Mouse (Mus musculus): ENCODE measurements around the gene Nek3. TPM values are rescaled to one million over a fixed set of nuclear protein-coding genes. Genes with fewer than 3 reads are reported as not detected.

Gene Nek3
- 0.05 and 0.11 TPM in 2 replicates for polyA plus RNA-seq (2012)

DNA sequence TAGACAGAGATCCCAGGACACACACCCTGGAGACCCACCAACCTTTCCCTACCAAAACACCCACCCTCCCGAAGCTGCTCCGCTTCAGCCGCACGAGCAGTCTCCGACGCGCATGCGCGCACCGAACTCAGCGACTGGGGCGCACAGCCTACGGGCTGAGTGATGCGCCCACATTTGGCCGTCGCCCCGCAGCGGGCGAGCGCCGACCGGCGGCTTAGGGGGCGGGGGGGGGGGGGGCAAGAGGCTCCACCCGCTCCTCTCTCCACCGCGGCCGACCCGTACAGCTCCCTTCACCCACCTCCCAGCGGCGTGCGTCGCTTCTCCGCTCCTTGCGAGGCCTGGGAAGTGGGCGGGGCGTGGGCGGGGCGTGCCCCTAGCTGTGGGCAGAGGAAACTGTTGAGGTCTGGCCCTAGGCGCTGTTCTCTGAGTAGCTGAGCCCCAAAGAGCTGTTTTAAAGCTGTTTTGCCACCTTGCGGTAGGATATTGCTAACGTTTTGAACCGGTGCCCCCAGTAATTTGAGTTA is at the start of gene Nek3:
Gene Nek3 (minus strand): TSS at position 356 of the 524 bp plus-strand sequence.
- Histone ChIP-seq H3K4me1 (ENCODE audit: control insufficient read depth) (peaks cover 17% of the 10 kb centered on the region), H3K27me3 (ENCODE audit: control insufficient read depth) (no peaks in the 10 kb centered on the region; the same call in 1 of the 2 replicates), H3K36me3 (ENCODE audit: control insufficient read depth) (peaks cover 43% of the 10 kb centered on the region), H3K4me3 (replicated peaks) (peak within 1 kb of the TSS; percentile 69), H3K9me3 (ENCODE audit: control insufficient read depth, low read length) (no peaks in the 10 kb centered on the region)
- no peak for TF ChIP-seq TAL1 (IDR thresholded peaks at IDR 0.05; ENCODE audit: low read length)
- no peak for TF ChIP-seq GATA1 (IDR thresholded peaks at IDR 0.05; ENCODE audit: low read length)

DNA sequence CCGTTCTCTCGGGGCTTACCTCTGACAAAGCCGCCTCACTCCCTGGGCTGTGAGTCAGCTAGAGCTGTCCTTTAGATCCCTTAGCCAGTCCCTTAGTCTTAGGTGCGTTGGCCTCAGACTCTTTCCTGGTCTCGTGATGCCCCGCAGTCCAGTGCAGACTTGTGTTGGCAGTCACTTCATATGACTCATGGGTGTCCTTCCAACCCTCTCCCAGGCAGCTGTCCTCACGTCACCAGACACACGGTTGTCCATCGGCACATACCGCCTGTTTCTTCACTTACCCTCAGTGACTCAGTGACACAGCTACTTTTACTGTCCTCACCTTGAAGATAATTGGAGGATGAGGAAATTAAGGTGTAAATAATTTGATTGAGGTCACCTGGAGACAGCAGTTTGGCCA is 48.6 kb upstream of the Nek3 start:
- peaks cover 27% of the 10 kb centered on the region for H3K36me3 ChIP-seq (ENCODE audit: control insufficient read depth)
- H3K4me3 ChIP-seq (replicated peaks): no peak overlapping the region
- H3K4me1 ChIP-seq (ENCODE audit: control insufficient read depth): no peaks in the 10 kb centered on the region
- no peak for TF ChIP-seq TAL1 (IDR thresholded peaks at IDR 0.05; ENCODE audit: low read length)
- TF ChIP-seq GATA1 (IDR thresholded peaks at IDR 0.05; ENCODE audit: low read length): no peak
- no peaks in the 10 kb centered on the region for H3K9me3 ChIP-seq (ENCODE audit: control insufficient read depth, low read length)
- H3K27me3 ChIP-seq (ENCODE audit: control insufficient read depth): no peaks in the 10 kb centered on the region

DNA sequence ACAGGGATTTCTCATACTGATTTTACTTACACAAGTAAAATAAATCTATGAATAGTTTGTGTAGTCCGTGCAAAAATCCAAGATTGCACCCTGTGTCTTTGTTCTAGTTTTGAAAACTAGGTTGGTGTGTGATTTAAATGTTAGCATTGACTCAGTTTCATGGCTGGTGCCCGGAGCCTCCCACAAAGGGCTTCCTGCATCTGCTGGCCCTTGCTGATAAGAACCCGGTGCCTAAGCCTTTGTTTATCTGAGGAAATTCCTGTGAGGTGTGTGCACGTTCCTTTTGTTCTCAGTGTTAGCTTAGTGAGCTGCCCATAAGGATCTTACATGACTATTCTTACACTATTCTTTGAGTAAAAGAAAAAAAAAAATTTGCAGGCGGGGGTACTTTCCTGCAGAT is 42.8 kb upstream of the Nek3 start:
- TF ChIP-seq GATA1 (IDR thresholded peaks at IDR 0.05; ENCODE audit: low read length) (no peak), TAL1 (IDR thresholded peaks at IDR 0.05; ENCODE audit: low read length) (no peak)
- no peaks in the 10 kb centered on the region for H3K9me3 ChIP-seq (ENCODE audit: control insufficient read depth, low read length)
- H3K27me3 ChIP-seq (ENCODE audit: control insufficient read depth): no peaks in the 10 kb centered on the region
- peaks cover 19% of the 10 kb centered on the region for H3K36me3 ChIP-seq (ENCODE audit: control insufficient read depth)
- H3K4me3 ChIP-seq (replicated peaks): no peak overlapping the region
- peaks cover 11% of the 10 kb centered on the region for H3K4me1 ChIP-seq (ENCODE audit: control insufficient read depth)

DNA sequence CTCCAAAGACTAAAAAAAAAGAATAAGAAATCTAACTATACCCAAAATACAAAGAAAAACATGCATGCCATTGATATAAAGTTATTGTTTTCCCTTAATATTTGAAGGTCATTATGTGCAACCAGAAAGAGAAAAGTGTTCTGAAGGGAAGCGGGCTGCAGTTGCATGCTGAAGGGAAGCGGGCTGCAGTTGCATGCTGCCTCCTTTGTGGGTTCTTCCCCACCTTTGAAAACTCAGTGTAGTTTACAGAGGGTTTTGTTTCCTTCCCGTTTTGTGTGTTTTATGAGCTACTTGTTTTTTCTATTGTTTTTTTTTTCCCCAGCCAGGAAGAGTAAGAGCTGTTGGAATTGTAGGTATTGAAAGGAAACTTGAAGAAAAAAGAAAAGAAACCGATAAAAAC is 41.3 kb upstream of the Nek3 start:
- no peaks in the 10 kb centered on the region for H3K27me3 ChIP-seq (ENCODE audit: control insufficient read depth)
- TF ChIP-seq GATA1 (IDR thresholded peaks at IDR 0.05; ENCODE audit: low read length): no peak
- no peak for TF ChIP-seq TAL1 (IDR thresholded peaks at IDR 0.05; ENCODE audit: low read length)
- H3K4me3 ChIP-seq (replicated peaks): no peak overlapping the region
- peaks cover 11% of the 10 kb centered on the region for H3K4me1 ChIP-seq (ENCODE audit: control insufficient read depth)
- H3K36me3 ChIP-seq (ENCODE audit: control insufficient read depth): peaks cover 15% of the 10 kb centered on the region
- H3K9me3 ChIP-seq (ENCODE audit: control insufficient read depth, low read length): no peaks in the 10 kb centered on the region

DNA sequence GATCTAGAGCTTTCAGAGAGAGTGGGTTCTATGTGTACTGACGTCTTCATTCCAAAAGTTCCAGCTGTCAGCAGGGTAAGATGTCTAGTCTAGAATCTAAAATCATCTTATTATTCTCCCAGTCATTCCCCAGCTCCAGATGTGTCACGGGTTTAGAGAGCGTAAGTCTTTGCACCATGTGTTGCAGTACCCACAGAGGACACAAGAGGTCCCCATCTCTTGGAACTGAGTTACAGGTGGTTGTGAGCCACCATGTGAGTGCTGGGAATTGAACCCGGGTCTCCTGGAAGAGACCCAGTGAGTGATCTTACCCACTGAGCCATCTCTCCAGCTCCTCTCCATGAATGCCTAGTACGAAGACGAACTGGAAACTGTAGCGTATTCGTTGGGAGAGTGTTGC is 33.2 kb upstream of the Nek3 start:
- TF ChIP-seq TAL1 (IDR thresholded peaks at IDR 0.05; ENCODE audit: low read length) (no peak), GATA1 (IDR thresholded peaks at IDR 0.05; ENCODE audit: low read length) (no peak)
- Histone ChIP-seq H3K27me3 (ENCODE audit: control insufficient read depth) (no peaks in the 10 kb centered on the region), H3K4me3 (replicated peaks) (no peak overlapping the region), H3K9me3 (ENCODE audit: control insufficient read depth, low read length) (0 out of 2 replicates have a peak, but pooled peaks cover 2% of the 10 kb centered on the region), H3K4me1 (ENCODE audit: control insufficient read depth) (peaks cover 2% of the 10 kb centered on the region; the same call in 1 of the 2 replicates), H3K36me3 (ENCODE audit: control insufficient read depth) (peaks cover 19% of the 10 kb centered on the region)

DNA sequence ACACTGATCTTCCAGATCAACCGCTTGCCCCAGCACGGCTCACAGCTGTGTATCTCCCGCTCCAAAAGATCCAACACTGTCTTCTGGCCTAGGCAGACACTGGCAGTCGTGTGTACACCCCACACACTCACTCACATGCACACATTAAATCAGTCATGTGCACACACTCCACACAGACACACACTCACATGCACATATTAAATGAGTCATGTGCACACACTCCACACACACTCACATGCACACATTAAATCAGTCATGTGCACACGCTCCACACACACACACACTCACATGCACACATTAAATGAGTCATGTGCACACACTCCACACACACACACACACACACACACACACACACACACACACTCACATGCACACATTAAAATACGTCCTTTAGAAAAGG is 31.7 kb upstream of the Nek3 start:
- Histone ChIP-seq H3K36me3 (ENCODE audit: control insufficient read depth) (peaks cover 19% of the 10 kb centered on the region), H3K4me3 (replicated peaks) (no peak overlapping the region), H3K27me3 (ENCODE audit: control insufficient read depth) (no peaks in the 10 kb centered on the region), H3K4me1 (ENCODE audit: control insufficient read depth) (peaks cover 13% of the 10 kb centered on the region), H3K9me3 (ENCODE audit: control insufficient read depth, low read length) (0 out of 2 replicates have a peak, but pooled peaks cover 2% of the 10 kb centered on the region)
- TF ChIP-seq TAL1 (IDR thresholded peaks at IDR 0.05; ENCODE audit: low read length): no peak
- no peak for TF ChIP-seq GATA1 (IDR thresholded peaks at IDR 0.05; ENCODE audit: low read length)

DNA sequence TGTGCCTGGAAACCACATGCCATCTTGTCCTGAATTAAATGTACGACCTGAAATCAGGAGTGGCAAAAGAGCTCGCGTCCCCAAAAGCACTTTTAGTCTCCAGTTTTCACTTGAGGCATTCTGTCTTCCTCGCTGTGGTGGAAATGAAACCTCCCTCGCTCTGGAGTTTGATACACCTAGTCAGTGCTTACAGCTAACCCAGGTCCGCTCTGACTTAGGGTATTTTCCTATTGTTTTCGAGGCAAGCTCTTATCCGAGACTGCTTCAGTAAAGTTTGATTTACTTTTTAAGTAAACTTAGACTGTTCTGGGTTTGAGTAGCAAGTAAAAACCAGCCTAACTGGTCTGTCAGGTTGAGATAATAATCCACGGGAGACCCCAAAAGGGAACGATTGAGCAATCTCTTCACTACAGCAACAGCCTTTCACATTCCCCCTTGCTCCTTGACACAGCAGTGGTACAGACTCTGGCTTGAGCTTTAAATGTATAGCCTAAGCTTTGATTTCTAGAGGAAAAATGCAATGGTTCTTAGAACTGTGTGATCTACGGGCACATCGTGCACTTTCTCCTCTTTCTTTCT is 27.3 kb upstream of the Nek3 start:
- H3K4me1 ChIP-seq (ENCODE audit: control insufficient read depth): peaks cover 18% of the 10 kb centered on the region
- H3K9me3 ChIP-seq (ENCODE audit: control insufficient read depth, low read length): no peaks in the 10 kb centered on the region
- peaks cover 8% of the 10 kb centered on the region for H3K27me3 ChIP-seq (ENCODE audit: control insufficient read depth)
- H3K4me3 ChIP-seq (replicated peaks): peak overlapping the region; percentile 84
- TF ChIP-seq TAL1 (IDR thresholded peaks at IDR 0.05; ENCODE audit: low read length) (no peak), GATA1 (IDR thresholded peaks at IDR 0.05; ENCODE audit: low read length) (no peak)
- peaks cover 3% of the 10 kb centered on the region for H3K36me3 ChIP-seq (ENCODE audit: control insufficient read depth)

DNA sequence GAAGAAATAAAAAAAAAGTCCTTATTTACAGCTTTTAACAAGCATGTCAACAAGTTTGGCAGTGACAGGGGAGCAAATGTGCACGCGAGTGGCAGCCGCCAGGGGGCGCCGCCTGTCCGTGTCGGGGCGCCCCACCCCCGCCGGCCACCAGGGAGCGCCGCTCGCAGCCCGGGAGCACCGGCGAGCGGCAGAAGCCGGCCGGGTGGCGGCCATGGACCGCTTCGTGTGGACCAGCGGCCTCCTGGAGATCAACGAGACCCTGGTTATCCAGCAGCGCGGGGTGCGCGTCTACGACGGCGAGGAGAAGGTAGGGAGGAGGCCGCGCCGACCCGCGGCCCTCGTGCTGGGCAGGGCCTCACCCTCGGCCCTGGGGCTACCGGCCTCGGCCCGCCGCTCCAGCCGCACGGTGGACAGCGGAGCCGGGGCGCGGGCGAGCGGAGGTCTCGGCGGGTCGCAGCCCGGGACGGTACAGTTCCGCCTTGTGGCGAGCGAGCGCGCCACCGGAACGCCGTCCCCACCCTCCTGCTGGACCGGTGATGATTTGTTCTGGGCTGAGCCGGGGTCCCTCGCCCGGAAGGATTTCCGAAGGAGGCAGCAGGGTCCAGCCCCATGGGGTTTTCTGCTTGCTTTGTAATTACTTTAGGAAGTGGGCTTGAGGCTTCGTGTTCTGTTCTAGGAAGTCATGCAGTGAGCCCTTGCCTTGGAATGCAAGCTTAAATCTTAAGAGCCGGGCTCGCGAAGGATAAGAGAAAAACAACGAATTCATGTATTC is 26.6 kb upstream of the Nek3 start, which contains the start of gene Vps36:
Gene Vps36 (plus strand): TSS at position 150 of the 772 bp plus-strand sequence.
- H3K4me1 ChIP-seq (ENCODE audit: control insufficient read depth): peaks cover 18% of the 10 kb centered on the region

More for the DNA sequence above, 26.6 kb upstream of the Nek3 start, which contains the start of gene Vps36:
- Histone ChIP-seq H3K36me3 (ENCODE audit: control insufficient read depth) (peaks cover 2% of the 10 kb centered on the region), H3K4me3 (replicated peaks) (peak within 1 kb of the TSS; percentile 84), H3K9me3 (ENCODE audit: control insufficient read depth, low read length) (no peaks in the 10 kb centered on the region), H3K27me3 (ENCODE audit: control insufficient read depth) (peaks cover 15% of the 10 kb centered on the region)
- no peak for TF ChIP-seq GATA1 (IDR thresholded peaks at IDR 0.05; ENCODE audit: low read length)
- no peak for TF ChIP-seq TAL1 (IDR thresholded peaks at IDR 0.05; ENCODE audit: low read length)
